Mouse (Mus musculus) liver, embryonic 14.5 days (tissue): ENCODE data around the gene Ccdc6.

Experiments
- CTCF ChIP-seq: IDR thresholded peaks from 2 replicates; pipeline ENCODE4 v1.5.1; 2016; ENCODE audit warnings: antibody characterized with exemption, low read depth, control low read depth
- EP300 ChIP-seq: IDR thresholded peaks from 2 replicates; pipeline ENCODE4 v1.6.1; 2016; ENCODE audit warnings: antibody characterized with exemption, low read depth

DNA sequence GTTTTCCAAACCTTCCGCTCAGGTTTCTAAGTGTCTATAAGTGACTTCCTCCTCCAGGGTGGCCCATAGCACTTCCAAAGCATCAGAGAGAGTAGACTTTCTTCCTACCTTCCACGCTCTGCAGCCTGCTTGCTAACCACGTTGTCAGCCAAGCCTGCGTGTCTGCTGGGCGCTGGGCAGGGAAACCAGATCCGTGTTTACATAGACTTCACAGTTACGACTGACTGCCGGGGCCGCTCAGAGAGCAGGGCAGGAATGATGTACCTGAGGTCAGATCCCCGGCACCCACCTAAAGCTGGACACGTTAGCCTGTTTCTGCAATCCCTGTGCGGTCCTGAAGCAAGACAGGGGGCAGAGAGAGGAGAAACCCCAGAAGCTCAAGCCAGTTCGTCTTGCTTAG, 71.5 kb downstream of the Ccdc6 start:
- TF ChIP-seq CTCF: no peak
- no peak for TF ChIP-seq EP300
